Mouse (Mus musculus) hematopoietic stem cell, adult 5-6 weeks (primary cell): ENCODE measurements around the gene Pex3. TPM values are rescaled to one million over a fixed set of nuclear protein-coding genes. Genes with fewer than 3 reads are reported as not detected.
A peak's percentile ranks its signal among the peaks of the same experiment; 100 is the strongest.
"Not testable (repeated sequence)": the region's sequence is repeated elsewhere in the genome, so short reads cannot be mapped to it uniquely, and the experiment has no call there.

Source experiments
- ATAC-seq, 2 experiments: fragments of 125-278 bp in 1 of 2; replicated peaks in 1 of 2; 2 replicates each; pipeline ENCODE4 v1.8.0; 2016 to 2017; ENCODE audit warnings: inconsistent platforms in 2 of 2, mild to moderate bottlenecking in 2 of 2, moderate number of reproducible peaks in 2 of 2, low read depth in 1 of 2, moderate TSS enrichment in 1 of 2; ENCODE audit not compliant: low FRiP score in 2 of 2, poor library complexity in 2 of 2, severe bottlenecking in 2 of 2, insufficient read depth in 1 of 2, low TSS enrichment in 1 of 2
- total RNA-seq: library from RNA; stranded (forward); fragments of 172-1452, 232-1000 nt; gene quantifications from 2 replicates; pipeline ENCODE4 v1.2.3, GENCODE M21; 2017

Gene Pex3
- total RNA-seq, 1 experiment from 2014 or later = 30.1 TPM

- no peak for ATAC-seq
Measured at GRCm38 (mm10) chr10:13554316-13554715, 1.4 kb upstream of the Pex3 start.

GRCm38 (mm10) chr10:13553498-13553985, 600 bp upstream of the Pex3 start:
- ATAC-seq = no peak

DNA sequence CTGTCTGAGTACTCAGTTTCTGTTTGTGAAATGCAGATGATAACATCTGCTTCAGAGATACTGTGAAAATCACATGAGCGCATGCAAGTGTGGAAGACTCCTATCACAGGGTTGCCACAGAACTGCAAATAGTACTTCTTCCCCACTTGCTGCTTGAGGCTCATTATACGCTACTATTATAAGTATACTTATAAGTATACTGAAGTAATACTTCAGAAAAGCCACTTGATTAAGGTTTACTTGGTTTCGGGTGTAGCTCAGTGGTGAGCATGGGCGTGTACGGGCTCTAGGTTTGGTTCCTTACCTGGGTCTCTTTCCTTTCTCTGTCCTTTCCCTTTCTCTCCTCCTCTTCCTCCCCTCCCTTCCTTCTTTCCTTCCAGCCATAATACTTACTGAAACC, 11.2 kb downstream of the Pex3 start:
- no peak for ATAC-seq

GRCm38 (mm10) chr10:13539769-13540333, 13.1 kb downstream of the Pex3 start:
- ATAC-seq = no peak

- ATAC-seq = no peak
Measured at GRCm38 (mm10) chr10:13536706-13537105, 16.2 kb downstream of the Pex3 start.

- ATAC-seq = no peak
Measured at GRCm38 (mm10) chr10:13534751-13535150, 18.2 kb downstream of the Pex3 start.

DNA sequence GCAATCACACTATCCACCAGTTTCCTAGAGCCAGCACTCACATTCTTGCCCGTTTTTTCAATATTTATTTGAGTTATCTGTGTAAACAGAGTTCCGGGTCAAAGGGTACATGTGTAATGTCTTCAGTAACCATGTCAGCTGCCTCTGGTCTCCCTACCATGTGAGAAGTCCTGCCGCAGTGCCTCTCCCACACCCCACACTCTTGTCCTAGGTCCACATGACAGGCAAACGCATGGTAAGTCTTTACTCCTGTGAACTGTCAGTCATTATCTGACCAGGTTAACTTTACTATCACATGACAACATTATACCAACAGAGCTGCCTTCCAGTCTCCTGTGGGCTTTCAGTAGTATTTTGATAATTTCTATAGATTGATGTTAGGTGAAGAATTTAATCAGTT, 24.8 kb downstream of the Pex3 start:
- ATAC-seq = no peak

DNA sequence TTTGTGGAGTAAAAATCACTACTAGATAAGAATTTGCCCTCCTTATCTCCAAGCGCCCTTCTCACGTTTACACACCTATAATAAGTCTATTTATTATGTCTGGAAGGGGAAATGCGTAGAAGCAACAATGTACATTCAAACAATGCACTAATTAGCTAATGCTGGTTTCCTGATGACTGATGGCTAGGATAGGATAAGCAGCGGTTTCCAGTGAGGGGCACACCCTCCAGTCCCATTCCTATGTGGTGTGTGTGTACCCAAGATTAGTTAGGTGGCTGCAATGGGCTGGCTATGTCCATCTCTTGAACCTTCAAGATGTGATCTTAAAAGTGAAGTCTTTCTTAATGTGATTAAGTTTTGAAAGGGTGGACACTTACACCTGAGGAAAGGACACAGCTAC, 31.1 kb downstream of the Pex3 start:
- ATAC-seq = no peak

GRCm38 (mm10) chr10:13502371-13502770, 50.6 kb downstream of the Pex3 start:
- peak; percentile 12 to 24; a peak in 2 of 4 replicates for ATAC-seq

DNA sequence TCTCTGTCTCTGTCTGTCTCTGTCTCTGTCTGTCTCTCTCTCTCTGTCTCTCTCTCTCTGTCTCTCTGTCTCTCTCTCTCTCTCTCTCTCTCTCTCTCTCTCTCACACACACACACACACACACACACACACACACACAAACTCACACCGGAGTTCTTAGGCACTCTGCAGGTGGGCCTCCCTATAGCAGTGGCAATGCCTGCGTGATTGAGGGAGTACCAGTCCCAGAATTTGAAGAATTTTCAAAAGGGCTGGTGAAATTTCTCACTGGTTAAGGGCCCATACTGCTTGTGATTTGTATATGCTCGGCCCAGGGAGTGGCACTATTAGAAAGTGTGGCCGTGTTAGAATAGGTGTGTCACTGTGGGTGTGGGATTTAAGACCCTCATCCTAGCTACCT, 51.4 kb downstream of the Pex3 start:
- not testable (repeated sequence) for ATAC-seq

GRCm38 (mm10) chr10:13500938-13501496, 51.9 kb downstream of the Pex3 start:
- ATAC-seq = peak; percentile 92

GRCm38 (mm10) chr10:13500473-13500872, 52.5 kb downstream of the Pex3 start:
- ATAC-seq = peak; percentile 48 to 65; a peak in 3 of 4 replicates

GRCm38 (mm10) chr10:13499331-13499730, 53.6 kb downstream of the Pex3 start, which contains the start of gene Fuca2:
Gene Fuca2, plus strand, starts transcription at chr10:13499540.
- peak; percentile 29 to 43; a peak in 2 of 4 replicates for ATAC-seq

DNA sequence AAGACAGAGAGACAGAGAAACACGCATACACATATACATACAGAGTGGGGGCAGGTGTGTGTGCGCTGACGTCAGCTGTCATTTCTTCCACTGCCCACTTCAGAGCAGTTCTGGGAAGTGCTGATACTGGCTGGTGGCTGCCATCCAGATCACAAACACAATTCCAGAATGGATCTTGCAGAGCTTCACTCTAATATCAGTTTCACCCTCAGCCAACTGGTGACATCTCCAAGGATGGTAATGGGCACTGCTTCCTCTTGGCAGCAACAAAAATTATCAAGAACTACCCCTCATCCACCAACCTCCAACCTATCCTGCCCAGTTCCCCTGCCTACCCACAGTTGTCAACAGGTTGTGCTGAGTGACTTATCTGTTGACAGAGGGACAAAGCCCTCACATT, 56.6 kb downstream of the Pex3 start:
- no peak for ATAC-seq

- no peak for ATAC-seq
Measured at GRCm38 (mm10) chr10:13493978-13494686, 58.8 kb downstream of the Pex3 start.

- ATAC-seq = no peak
Measured at GRCm38 (mm10) chr10:13489671-13490070, 63.3 kb downstream of the Pex3 start.

- no peak for ATAC-seq
Measured at GRCm38 (mm10) chr10:13485958-13486357, 67.0 kb downstream of the Pex3 start.

DNA sequence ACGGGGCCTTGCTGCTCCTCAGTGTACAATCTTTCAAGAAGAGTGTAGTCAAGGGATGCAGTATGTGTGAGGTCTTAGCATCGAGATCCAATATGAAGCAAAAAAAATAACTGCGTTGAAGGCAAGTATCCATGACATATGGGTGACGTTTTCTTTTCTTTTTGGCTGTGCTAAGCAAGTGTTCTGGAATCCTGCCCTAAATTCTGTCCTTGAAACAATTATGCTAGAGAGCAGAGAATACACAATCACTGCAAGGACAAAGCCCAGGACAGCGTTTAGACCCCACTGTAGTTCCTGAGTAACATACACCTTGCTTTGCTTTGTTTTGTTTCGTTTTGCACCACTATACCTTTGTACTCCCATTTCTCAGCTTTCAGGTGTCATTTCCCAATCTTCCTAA, 73.6 kb downstream of the Pex3 start:
- no peak for ATAC-seq
